Mouse (Mus musculus) heart, adult 8-10 months (tissue): ENCODE results near the gene Fbln5. TPM values are rescaled to one million over a fixed set of nuclear protein-coding genes. Genes with fewer than 3 reads are reported as not detected.
A peak's percentile ranks its signal among the peaks of the same experiment; 100 is the strongest.

Source experiments
- DNase-seq: peaks from one replicate; pipeline ENCODE4 v3.0.0; 2022; ENCODE audit warnings: low spot score
- total RNA-seq, 4 experiments: library from RNA; stranded (reverse); gene quantifications; 2 replicates each; pipeline ENCODE4 v1.2.4; 2022

Fbln5 gene
- total RNA-seq, 4 experiments from 2014 or later: 19.1 to 22.8 (median 20.8) TPM

DNA sequence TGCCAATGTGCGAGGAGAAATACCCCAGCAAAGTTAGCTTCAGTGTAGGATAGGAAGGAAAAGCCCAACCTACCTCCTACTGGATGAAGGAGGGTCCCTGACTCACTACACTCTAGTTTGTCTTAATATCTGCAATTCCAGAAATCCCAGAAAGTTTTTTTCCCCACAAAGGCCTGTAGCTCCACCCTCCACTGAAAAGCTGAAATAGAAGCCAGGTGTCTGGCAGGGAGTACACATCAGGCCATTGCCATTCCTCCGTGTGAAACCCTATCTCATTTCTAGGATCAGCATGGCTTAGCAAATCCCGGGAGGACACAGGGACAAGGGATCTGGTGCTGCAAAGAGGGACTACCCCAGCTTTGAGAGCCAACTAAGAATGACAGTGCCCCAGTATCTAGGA lies 55.8 kb downstream of the Fbln5 start:
- no peak for DNase-seq

DNA sequence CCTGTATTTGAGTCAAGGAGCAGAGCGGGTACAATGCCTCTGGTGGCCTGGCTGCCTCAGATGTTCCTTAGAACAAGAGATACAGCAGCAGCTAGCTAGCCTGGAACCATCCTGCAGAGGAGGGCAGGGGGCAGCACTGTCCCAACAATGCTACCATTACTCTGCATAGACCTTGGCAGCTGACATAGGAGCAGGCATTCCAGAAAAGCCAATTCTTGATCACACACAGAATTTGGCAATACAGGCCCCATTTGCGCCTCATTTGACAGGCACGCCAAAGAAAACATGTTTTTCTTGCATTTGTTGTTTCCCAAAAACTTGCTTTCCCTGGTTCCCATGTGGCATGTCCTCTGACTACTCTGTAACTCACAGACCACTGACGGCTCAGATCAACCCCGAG lies 56.8 kb downstream of the Fbln5 start:
- no peak for DNase-seq

DNA sequence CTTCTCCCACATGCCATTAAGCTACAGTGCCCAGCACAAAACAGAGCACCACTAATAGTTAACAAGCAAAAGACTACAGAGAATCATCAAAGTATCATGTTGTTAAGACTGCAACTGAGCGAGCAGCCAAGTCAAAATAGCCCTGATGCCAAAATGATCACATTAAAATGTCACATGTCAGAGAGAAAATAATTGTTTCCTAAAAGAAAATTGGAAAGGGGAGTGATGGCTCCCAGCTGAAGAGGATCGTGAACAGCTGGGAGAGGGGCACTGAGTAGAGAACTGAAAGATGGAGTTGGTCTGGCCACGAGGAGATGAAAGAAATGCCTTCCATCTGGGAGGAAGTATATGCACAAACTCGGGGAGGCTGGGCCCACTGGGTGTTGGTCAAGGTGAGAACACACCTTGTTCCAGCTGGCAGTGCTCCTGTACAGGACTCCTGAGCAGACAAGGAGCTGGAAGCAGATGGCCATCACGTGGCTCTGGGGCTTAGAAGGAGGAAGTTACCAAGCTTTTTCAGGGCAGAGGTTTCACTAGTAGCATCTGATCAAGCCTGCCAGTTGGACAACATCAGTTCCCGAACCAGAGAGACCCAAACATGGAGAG lies 59.3 kb downstream of the Fbln5 start:
- DNase-seq: no peak

DNA sequence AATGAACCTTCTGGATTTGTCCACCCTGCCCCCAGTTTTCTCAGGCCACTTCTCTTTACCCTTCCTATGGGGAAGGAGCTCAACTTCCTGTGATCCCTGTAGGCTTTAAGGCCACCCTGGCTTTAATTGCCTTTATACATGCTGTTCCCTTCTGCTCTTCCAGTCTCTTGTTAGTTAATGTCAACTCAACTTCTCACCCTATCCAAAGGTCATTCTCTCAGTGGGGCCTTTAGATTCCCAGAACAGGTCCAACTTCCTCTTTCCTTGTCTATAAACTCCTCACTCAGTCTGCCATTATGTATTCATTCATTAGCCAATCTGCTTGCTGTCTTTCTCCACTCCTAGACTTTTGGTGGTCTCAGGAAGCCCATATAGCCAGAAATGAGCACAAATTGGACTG lies 60.2 kb downstream of the Fbln5 start:
- no peak for DNase-seq

DNA sequence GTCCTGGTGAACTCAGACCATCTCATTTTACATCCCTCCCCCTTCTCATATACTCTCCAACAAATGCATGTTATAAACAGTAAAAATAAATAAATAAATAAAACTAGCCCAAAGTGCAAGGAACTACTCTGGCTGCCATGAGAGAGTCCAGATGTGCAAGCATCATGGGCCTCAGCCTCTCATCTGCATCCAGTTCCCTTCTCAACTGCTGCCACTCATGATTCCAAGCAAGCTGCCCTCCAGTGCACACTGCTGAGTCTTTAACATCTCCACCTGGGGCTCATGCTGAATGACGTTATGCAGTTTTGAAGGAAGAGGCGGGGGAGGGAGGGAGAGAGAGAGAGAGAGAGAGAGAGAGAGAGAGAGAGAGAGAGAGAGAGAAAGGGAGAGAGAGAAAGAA lies 76.5 kb downstream of the Fbln5 start:
- no peak for DNase-seq

DNA sequence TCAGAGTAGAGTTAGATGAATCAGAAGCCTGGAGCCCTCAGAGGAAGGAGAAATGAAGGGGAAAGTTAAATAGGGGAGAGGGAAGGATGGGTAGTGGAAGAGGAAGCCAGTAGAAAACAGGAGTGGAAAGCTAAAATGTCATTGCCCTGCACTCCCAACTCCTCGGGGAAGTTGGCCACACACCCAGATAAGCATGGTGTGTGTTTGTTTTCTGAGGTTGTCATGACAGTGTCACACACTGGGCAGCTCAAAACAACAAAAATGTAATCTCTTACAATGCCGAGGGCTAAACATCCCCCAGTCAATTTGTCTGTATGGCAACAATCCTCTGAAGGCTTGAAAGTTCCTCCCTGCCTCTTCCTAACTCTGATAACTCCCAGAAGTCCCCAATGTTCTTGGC lies 78.4 kb downstream of the Fbln5 start:
- peak; percentile 20 for DNase-seq

DNA sequence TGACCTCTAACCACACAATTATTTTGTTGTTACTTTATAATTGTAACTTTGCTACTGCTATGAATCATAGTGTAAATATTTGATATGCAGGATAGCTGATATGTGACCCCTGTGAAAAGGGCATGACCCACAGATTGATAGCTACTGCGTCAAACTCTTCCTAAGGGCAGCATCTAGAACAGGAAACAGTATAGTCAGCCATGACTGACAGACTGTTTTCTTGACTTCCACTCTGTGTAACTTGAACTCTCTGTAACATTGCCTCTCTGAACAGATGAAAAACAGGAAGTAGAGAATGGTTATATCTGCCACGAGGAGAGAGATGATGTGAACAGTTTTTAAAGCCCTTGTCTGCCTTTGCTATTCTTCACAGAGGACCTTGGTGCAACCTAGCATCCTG lies 78.8 kb downstream of the Fbln5 start:
- DNase-seq: no peak

DNA sequence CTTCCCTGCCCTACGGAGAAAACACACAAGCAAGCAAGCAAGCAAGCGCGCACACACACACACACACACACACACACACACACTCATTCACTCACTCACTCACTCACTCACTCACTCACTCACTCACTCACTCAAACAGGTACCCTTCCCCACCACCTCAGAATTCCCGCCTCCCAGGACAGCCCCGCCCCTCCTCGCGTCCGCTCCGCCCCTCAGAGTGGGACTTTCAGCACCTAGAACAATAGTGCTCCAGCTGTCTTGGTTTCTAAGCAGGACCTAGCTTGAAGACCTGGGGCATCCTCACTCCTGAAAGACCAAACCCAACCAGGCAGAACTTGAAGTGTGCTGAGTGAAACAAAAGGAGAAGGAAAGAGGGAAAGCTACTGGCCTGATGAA lies 100.1 kb downstream of the Fbln5 start:
- DNase-seq: no peak

DNA sequence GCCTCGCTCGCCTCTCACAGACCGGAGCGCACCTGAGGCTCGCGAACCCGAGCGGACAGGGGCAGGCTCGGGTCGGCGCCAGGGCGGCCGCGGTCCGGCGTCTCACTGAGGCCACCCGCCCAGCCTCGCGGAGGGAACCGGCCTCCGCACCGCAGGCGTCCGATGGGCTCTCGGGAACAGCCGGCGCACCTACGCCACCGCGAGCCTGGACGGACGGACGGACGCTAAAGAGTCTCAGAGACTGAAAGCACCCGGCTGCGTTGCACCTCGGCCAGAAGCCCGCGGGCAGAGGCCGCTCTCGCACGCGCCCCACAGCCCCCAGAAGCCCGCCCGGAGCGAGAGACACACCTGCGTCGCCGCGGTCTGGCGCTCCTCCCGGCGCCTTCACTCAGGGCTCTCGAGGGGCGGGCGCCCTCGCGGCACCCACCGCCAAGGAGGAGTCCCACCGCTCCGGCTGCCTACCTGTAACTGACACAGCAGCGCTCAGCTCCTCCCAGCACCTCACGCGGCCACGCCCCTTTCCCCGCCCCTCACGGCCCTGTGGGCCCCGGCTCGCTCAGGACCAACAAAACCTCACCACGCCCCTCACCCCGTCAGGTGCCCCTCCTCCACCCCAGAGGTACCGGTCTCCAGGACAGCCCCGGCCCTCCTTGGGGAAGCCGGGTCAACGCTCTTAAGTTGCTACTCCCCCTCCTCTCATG lies 100.7 kb downstream of the Fbln5 start, which contains the start of gene Tc2n:
Tc2n (minus strand) TSS at position 470 of the 701 bp plus-strand sequence.
- DNase-seq: peak; percentile 35

DNA sequence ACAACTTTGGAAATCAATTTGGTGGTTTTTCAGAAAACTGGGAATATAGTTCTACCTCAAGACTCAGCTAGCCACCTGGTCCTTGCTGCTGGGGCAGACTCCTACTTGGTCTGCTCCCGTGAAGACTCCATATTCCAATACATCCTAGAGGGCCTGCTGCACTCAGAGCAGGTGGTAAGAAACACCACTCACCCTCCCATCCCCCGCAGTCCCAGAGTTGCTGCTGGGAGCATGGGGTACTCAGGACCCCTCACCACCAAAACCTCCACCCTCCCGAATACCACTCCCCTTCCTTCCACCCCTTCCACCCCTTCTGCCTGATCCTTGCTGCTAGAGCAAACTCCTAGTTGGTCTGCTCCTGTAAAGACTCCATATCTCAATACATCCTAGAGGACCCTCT lies 119.7 kb downstream of the Fbln5 start:
- no peak for DNase-seq

Other genes starting within 250 kb of the Fbln5 start
- gene Tc2n, start 100.5 kb downstream of the Fbln5 start, total RNA-seq: under 1 TPM; 0.46 to 0.98 (median 0.67) TPM
- gene Trip11, start 94.2 kb upstream of the Fbln5 start, total RNA-seq: 10 to 100 TPM; 33.1 to 40.2 (median 37.6) TPM
- gene Atxn3, start 139.2 kb upstream of the Fbln5 start, total RNA-seq: 1 to 10 TPM; 6.8 to 9.8 (median 9.2) TPM
- 10 to 100 TPM; 10.9 to 13.2 (median 12.1) TPM for gene Cpsf2, start 156.9 kb upstream of the Fbln5 start, total RNA-seq